ENCODE assay signal across 27 mouse cellular contexts in the genomic region with DNA sequence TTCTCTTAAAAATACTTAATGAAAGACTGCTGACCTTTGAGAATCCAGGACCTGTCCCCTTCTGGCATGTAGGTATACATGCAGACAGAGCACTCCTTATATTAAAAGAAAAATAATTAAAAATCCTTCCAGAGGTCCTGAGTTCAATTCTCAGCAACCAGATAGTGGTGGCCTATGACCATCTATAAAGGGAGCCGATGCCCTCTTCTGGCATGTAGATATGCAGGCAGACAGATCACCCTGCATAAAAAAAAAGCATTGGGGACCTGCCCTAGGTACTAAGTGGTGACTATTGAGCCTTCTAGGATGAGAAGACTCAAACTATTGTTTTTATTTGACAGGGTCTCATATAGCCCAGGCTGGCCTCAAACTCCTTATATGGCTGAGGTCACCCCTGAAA. TPM values are rescaled to one million over a fixed set of nuclear protein-coding genes. Genes with fewer than 3 reads are reported as not detected.
DNase-seq lines count a peak whose midpoint lies in the region; ATAC-seq and TF ChIP-seq lines count a peak whose summit lies in the region.
"Had no signal": no experiment of that assay in that cellular context is flagged by ENCODE, and none has a peak within 500 bp of the region (broad histone marks: within the 10 kb centered on the region; RNA-seq: fewer than 3 reads in every experiment).

No protein-coding gene starts in this region.

- H3K27ac ChIP-seq in heart, postnatal 0 days (ENCODE audit: low read depth): no peak overlapping the region
- no peak overlapping the region for H3K27ac ChIP-seq in heart, embryonic 11.5 days (ENCODE audit: low read depth, low read length)
- no peak overlapping the region for H3K27ac ChIP-seq in lung, postnatal 0 days (ENCODE audit: low read length)
- H3K27ac ChIP-seq in CH12.LX (ENCODE audit: insufficient read depth, low read depth): no peak overlapping the region
- no peak overlapping the region for H3K27ac ChIP-seq in stomach, postnatal 0 days (replicated peaks)
- no peak overlapping the region for H3K27ac ChIP-seq in forebrain, embryonic 15.5 days (replicated peaks)
- H3K27ac ChIP-seq: embryonic facial prominence, embryonic 10.5 days; forebrain, embryonic 13.5 days; hindbrain, embryonic 10.5 days; hindbrain, embryonic 14.5 days; intestine, embryonic 15.5 days had no signal

- peak; percentile 62 for TF ChIP-seq RAD21 in CH12.LX (IDR thresholded peaks at IDR 0.05; ENCODE audit: low read depth, low read length)

- peaks cover 11% of the 10 kb centered on the region; the same call in 1 of the 2 replicates for H3K4me1 ChIP-seq in heart, postnatal 0 days (ENCODE audit: control insufficient read depth, insufficient read depth)
- peaks cover 17% of the 10 kb centered on the region for H3K4me1 ChIP-seq in heart, embryonic 11.5 days (ENCODE audit: control insufficient read depth, insufficient read depth, low read length)
- peaks cover 17% of the 10 kb centered on the region; the same call in 1 of the 2 replicates for H3K4me1 ChIP-seq in lung, postnatal 0 days (ENCODE audit: insufficient read depth, low read depth, low read length)
- H3K4me1 ChIP-seq in CH12.LX (ENCODE audit: control insufficient read depth in 1 of 2, insufficient read depth in 2 of 2): peaks cover 6 to 38% of the 10 kb centered on the region in 2 experiments; a peak in 3 of 4 replicates
- peaks cover 16% of the 10 kb centered on the region for H3K4me1 ChIP-seq in stomach, postnatal 0 days (replicated peaks; ENCODE audit: control insufficient read depth, insufficient read depth)
- H3K4me1 ChIP-seq in forebrain, embryonic 15.5 days: no peaks in the 10 kb centered on the region
- H3K4me1 ChIP-seq: forebrain, embryonic 13.5 days had no signal

- H3K79me2 ChIP-seq in CH12.LX (replicated peaks; ENCODE audit: control insufficient read depth, extremely low read depth, insufficient read depth, poor library complexity, severe bottlenecking): no peaks in the 10 kb centered on the region

- TF ChIP-seq CTCF in heart, postnatal 0 days (IDR thresholded peaks at IDR 0.05; ENCODE audit: low read depth): 0 out of 2 replicates have a peak, but pooled peaks have one; percentile 2
- TF ChIP-seq CTCF in lung, postnatal 0 days (IDR thresholded peaks at IDR 0.05): 0 out of 2 replicates have a peak, but pooled peaks have one; percentile 10
- peak in 1 of 2 experiments; percentile 55; a peak in 2 of 4 replicates for TF ChIP-seq CTCF in CH12.LX (conservative IDR thresholded peaks at IDR 0.05 in 1 of 2, IDR thresholded peaks at IDR 0.05 in 1 of 2; ENCODE audit: low read depth in 2 of 2, low read length in 2 of 2)
- TF ChIP-seq CTCF in stomach, postnatal 0 days (IDR thresholded peaks at IDR 0.05; ENCODE audit: low read depth): peak; percentile 44

- no peaks in the 10 kb centered on the region for H3K9me3 ChIP-seq in heart, postnatal 0 days (replicated peaks; ENCODE audit: control insufficient read depth, low read length)
- no peaks in the 10 kb centered on the region for H3K9me3 ChIP-seq in heart, embryonic 11.5 days (replicated peaks; ENCODE audit: control insufficient read depth, low read length)
- no peaks in the 10 kb centered on the region for H3K9me3 ChIP-seq in lung, postnatal 0 days (ENCODE audit: low read length)
- H3K9me3 ChIP-seq in CH12.LX (replicated peaks; ENCODE audit: low read length): no peaks in the 10 kb centered on the region
- H3K9me3 ChIP-seq in stomach, postnatal 0 days (ENCODE audit: control insufficient read depth, low read length): no peaks in the 10 kb centered on the region
- no peaks in the 10 kb centered on the region for H3K9me3 ChIP-seq in forebrain, embryonic 15.5 days
- H3K9me3 ChIP-seq: embryonic facial prominence, embryonic 10.5 days; forebrain, embryonic 13.5 days; hindbrain, embryonic 10.5 days; intestine, embryonic 15.5 days had no signal

- dilution Hi-C loops in CH12.LX (cut with MboI; ENCODE audit: extremely low pct_ligation_motif_present, extremely low pct_unique_long_range_greater_than_20kb, low sequenced_read_pairs): no loop called here

- peaks cover 11% of the 10 kb centered on the region for H3K36me3 ChIP-seq in heart, postnatal 0 days (replicated peaks; ENCODE audit: control insufficient read depth, insufficient read depth, low read length)
- H3K36me3 ChIP-seq in heart, embryonic 11.5 days (ENCODE audit: control insufficient read depth, insufficient read depth, low read length): no peaks in the 10 kb centered on the region
- H3K36me3 ChIP-seq in lung, postnatal 0 days (ENCODE audit: insufficient read depth, low read length): 0 out of 2 replicates have a peak, but pooled peaks cover 7% of the 10 kb centered on the region
- peaks cover 10 to 20% of the 10 kb centered on the region in 2 experiments for H3K36me3 ChIP-seq in CH12.LX (replicated peaks in 1 of 2; ENCODE audit: control insufficient read depth in 1 of 2, insufficient read depth in 1 of 2, low read length in 1 of 2)
- no peaks in the 10 kb centered on the region; the same call in 1 of the 2 replicates for H3K36me3 ChIP-seq in stomach, postnatal 0 days (ENCODE audit: control insufficient read depth, insufficient read depth, low read length)
- peaks cover 13% of the 10 kb centered on the region; the same call in 1 of the 2 replicates for H3K36me3 ChIP-seq in forebrain, embryonic 15.5 days
- H3K36me3 ChIP-seq: intestine, embryonic 15.5 days had no signal

- no peak for TF ChIP-seq EP300 in heart, postnatal 0 days (IDR thresholded peaks at IDR 0.05; ENCODE audit: low read depth)
- TF ChIP-seq EP300 in lung, postnatal 0 days (IDR thresholded peaks at IDR 0.05): no peak
- TF ChIP-seq EP300 in CH12.LX (IDR thresholded peaks at IDR 0.05; ENCODE audit: low read length): no peak
- TF ChIP-seq EP300 in stomach, postnatal 0 days (optimal IDR thresholded peaks at IDR 0.05): no peak

- in situ Hi-C loops in CH12.LX (cut with MboI; ENCODE audit: low pct_ligation_motif_present, low pct_unique_long_range_greater_than_20kb, low sequenced_read_pairs): loop anchor here (25.0 kb wide), 1 partner anchor 371 kb away; the partner anchor contains the start of genes 1700092M07Rik, Stx5a and Wdr74

- no peak for DNase-seq in heart, postnatal 0 days (ENCODE audit: low spot score)
- no peak for DNase-seq in lung, postnatal 0 days (ENCODE audit: low spot score)
- no peak for DNase-seq in lung, adult 18-20 months
- DNase-seq in CH12.LX (ENCODE audit: extremely low read depth): no peak
- no peak for DNase-seq in stomach, postnatal 0 days (ENCODE audit: low spot score)
- DNase-seq in cerebellum, postnatal 4 days (ENCODE audit: low spot score in 2 of 2): no peak
- DNase-seq: adrenal gland, postnatal 10 days; cerebellum, adult 11 months; cerebellum, adult 9-11 months; cerebellum, postnatal 36 days; gastrocnemius, adult 2 months; gastrocnemius, postnatal 25 days; heart, postnatal 14 days had no signal

- ATAC-seq in heart, postnatal 0 days (ENCODE audit: insufficient read depth, low read depth): no peak
- ATAC-seq in heart, embryonic 11.5 days (replicated peaks; ENCODE audit: insufficient number of reproducible peaks, low FRiP score, low TSS enrichment): no peak
- ATAC-seq in lung, postnatal 0 days: no peak
- ATAC-seq in stomach, postnatal 0 days (ENCODE audit: low FRiP score, low TSS enrichment): no peak
- no peak for ATAC-seq in forebrain, embryonic 15.5 days (replicated peaks)
- ATAC-seq: forebrain, embryonic 13.5 days; intestine, embryonic 15.5 days had no signal

- WGBS in heart, postnatal 0 days: 78% methylated on average over 1 of the region's 1 CpGs
- 73% methylated on average over 1 of the region's 1 CpGs for WGBS in heart, embryonic 11.5 days (ENCODE audit: insufficient replicate concordance)
- 96% methylated on average over 1 of the region's 1 CpGs for WGBS in lung, postnatal 0 days
- WGBS in stomach, postnatal 0 days: 80% methylated on average over 1 of the region's 1 CpGs
- 93% methylated on average over 1 of the region's 1 CpGs for WGBS in forebrain, embryonic 15.5 days

- H3K27me3 ChIP-seq in heart, postnatal 0 days (ENCODE audit: control insufficient read depth, insufficient read depth, low read length): no peaks in the 10 kb centered on the region
- no peaks in the 10 kb centered on the region for H3K27me3 ChIP-seq in heart, embryonic 11.5 days (ENCODE audit: control insufficient read depth, insufficient read depth, low read length)
- no peaks in the 10 kb centered on the region for H3K27me3 ChIP-seq in lung, postnatal 0 days (replicated peaks; ENCODE audit: insufficient read depth, low read length)
- H3K27me3 ChIP-seq in CH12.LX (replicated peaks): no peaks in the 10 kb centered on the region
- H3K27me3 ChIP-seq in stomach, postnatal 0 days (ENCODE audit: control insufficient read depth, insufficient read depth, low read length): no peaks in the 10 kb centered on the region
- H3K27me3 ChIP-seq in forebrain, embryonic 15.5 days: no peaks in the 10 kb centered on the region
- H3K27me3 ChIP-seq: forebrain, embryonic 13.5 days; intestine, embryonic 15.5 days had no signal

- no peak overlapping the region for H3K4me3 ChIP-seq in heart, postnatal 0 days (ENCODE audit: low read depth, low read length)
- H3K4me3 ChIP-seq in heart, embryonic 11.5 days (ENCODE audit: low read depth, low read length): no peak overlapping the region
- H3K4me3 ChIP-seq in lung, postnatal 0 days (ENCODE audit: low read depth, low read length): no peak overlapping the region
- no peak overlapping the region for H3K4me3 ChIP-seq in CH12.LX (replicated peaks in 1 of 3; ENCODE audit: low read depth in 2 of 3, low read length in 2 of 3, poor library complexity in 1 of 3)
- H3K4me3 ChIP-seq in stomach, postnatal 0 days (ENCODE audit: low read depth, low read length): no peak overlapping the region
- H3K4me3 ChIP-seq in forebrain, embryonic 15.5 days: no peak overlapping the region
- H3K4me3 ChIP-seq: embryonic facial prominence, embryonic 10.5 days; forebrain, embryonic 13.5 days; gastrocnemius, adult 2 months; hindbrain, embryonic 10.5 days; intestine, embryonic 15.5 days had no signal

- H3K9ac ChIP-seq in heart, postnatal 0 days (replicated peaks; ENCODE audit: low read depth, low read length): no peak overlapping the region
- H3K9ac ChIP-seq in heart, embryonic 11.5 days (ENCODE audit: low read depth, low read length): no peak overlapping the region
- H3K9ac ChIP-seq in lung, postnatal 0 days (replicated peaks; ENCODE audit: low read depth): no peak overlapping the region
- H3K9ac ChIP-seq in CH12.LX (ENCODE audit: insufficient read depth, low read depth): no peak overlapping the region
- H3K9ac ChIP-seq in stomach, postnatal 0 days (ENCODE audit: low read length): no peak overlapping the region
- H3K9ac ChIP-seq in forebrain, embryonic 15.5 days (replicated peaks): no peak overlapping the region
- H3K9ac ChIP-seq: forebrain, embryonic 13.5 days; hindbrain, embryonic 14.5 days; intestine, embryonic 15.5 days had no signal

- no peak overlapping the region for H3K4me2 ChIP-seq in heart, postnatal 0 days (ENCODE audit: low read depth, low read length)
- no peak overlapping the region for H3K4me2 ChIP-seq in heart, embryonic 11.5 days
- H3K4me2 ChIP-seq in lung, postnatal 0 days (replicated peaks; ENCODE audit: low read depth, low read length): no peak overlapping the region
- no peak overlapping the region for H3K4me2 ChIP-seq in CH12.LX (ENCODE audit: insufficient read depth, low read depth, poor library complexity, severe bottlenecking)
- no peak overlapping the region for H3K4me2 ChIP-seq in stomach, postnatal 0 days (replicated peaks; ENCODE audit: low read depth)
- H3K4me2 ChIP-seq in forebrain, embryonic 15.5 days (replicated peaks): no peak overlapping the region
- H3K4me2 ChIP-seq: forebrain, embryonic 13.5 days; hindbrain, embryonic 14.5 days; intestine, embryonic 15.5 days had no signal

- no peak for TF ChIP-seq POLR2A in CH12.LX (IDR thresholded peaks at IDR 0.05; ENCODE audit: low read depth, low read length)

RNA-seq across cellular contexts. Expression of gene Scgb1a1, which starts 20.8 kb away (rescaled TPM):
- total RNA-seq in heart, postnatal 0 days (2014; rRNA removed; ENCODE audit: low replicate concordance): 8.9 TPM in 1 of 2 replicates, not detected in the other
- 1.3 and 98.2 TPM in 2 replicates for polyA plus RNA-seq in heart, postnatal 0 days (2015; fragmentation: Nextera tagmentation; extraction: Ambion mirVana)
- polyA plus RNA-seq in heart, embryonic 11.5 days (2014; fragmentation: Nextera tagmentation; extraction: Ambion mirVana): not detected in 2 replicates
- polyA plus RNA-seq in lung, postnatal 0 days (2015; fragmentation: Nextera tagmentation; extraction: Ambion mirVana): 26,192 and 26,425 TPM in 2 replicates
- not detected in 2 replicates for total RNA-seq in CH12.LX (2012; rRNA removed)
- total RNA-seq in CH12.LX (2014; rRNA removed): not detected in 2 replicates
- polyA plus RNA-seq in CH12.LX (2012; ENCODE audit: insufficient read length, low read depth): not detected in 2 replicates
- polyA plus RNA-seq in stomach, postnatal 0 days (2015; fragmentation: Nextera tagmentation; extraction: Ambion mirVana): 10.8 and 12.6 TPM in 2 replicates
- not detected in 2 replicates for polyA plus RNA-seq in forebrain, embryonic 15.5 days (2015; fragmentation: Nextera tagmentation; extraction: Ambion mirVana)
- total RNA-seq: adrenal gland, postnatal 4 days; ES-E14; gastrocnemius, adult 2 months; gastrocnemius, postnatal 25 days; granulocyte monocyte progenitor cell, adult 5-6 weeks had no signal
- polyA plus RNA-seq: brain, embryonic 14.5 days; C2C12; embryonic facial prominence, embryonic 10.5 days; embryonic facial prominence, embryonic 14.5 days; forebrain, embryonic 13.5 days; heart, embryonic 14.5 days; hindbrain, embryonic 10.5 days; hindbrain, embryonic 14.5 days; intestine, embryonic 15.5 days had no signal

RNA-seq across cellular contexts. Expression of gene Asrgl1, which starts 26.9 kb away (rescaled TPM):
- 7.3 and 10.6 TPM in 2 replicates for total RNA-seq in heart, postnatal 0 days (2014; rRNA removed; ENCODE audit: low replicate concordance)
- 22.2 and 22.7 TPM in 2 replicates for polyA plus RNA-seq in heart, postnatal 0 days (2015; fragmentation: Nextera tagmentation; extraction: Ambion mirVana)
- polyA plus RNA-seq in heart, embryonic 11.5 days (2014; fragmentation: Nextera tagmentation; extraction: Ambion mirVana): 8.4 and 12.2 TPM in 2 replicates
- 5.9 and 7.9 TPM in 2 replicates for polyA plus RNA-seq in lung, postnatal 0 days (2015; fragmentation: Nextera tagmentation; extraction: Ambion mirVana)
- total RNA-seq in CH12.LX (2012; rRNA removed) (20.1 and 25.1 TPM in 2 replicates), CH12.LX (2014; rRNA removed) (15.4 and 15.6 TPM in 2 replicates)
- 36.2 and 47.8 TPM in 2 replicates for polyA plus RNA-seq in CH12.LX (2012; ENCODE audit: insufficient read length, low read depth)
- polyA plus RNA-seq in stomach, postnatal 0 days (2015; fragmentation: Nextera tagmentation; extraction: Ambion mirVana): 6.9 and 7.5 TPM in 2 replicates
- 32.0 and 33.5 TPM in 2 replicates for polyA plus RNA-seq in forebrain, embryonic 15.5 days (2015; fragmentation: Nextera tagmentation; extraction: Ambion mirVana)

Comparison
In these comparisons a context has a peak if more than half of its experiments do, and no peak if none do; other contexts are left out.
1. RNA of gene Scgb1a1, which starts 20.8 kb away (polyA plus RNA-seq): 26,192 to 26,425 TPM in lung, postnatal 0 days; 10.8 to 12.6 TPM in stomach, postnatal 0 days, 1.3 to 98.2 TPM in heart, postnatal 0 days, not detected in heart, embryonic 11.5 days, not detected in CH12.LX and not detected in forebrain, embryonic 15.5 days; every median in the first group is over 100 times any median in the second.